Mouse (Mus musculus) liver, adult 2 months (tissue): ENCODE results near the gene Atp1b2. TPM values are rescaled to one million over a fixed set of nuclear protein-coding genes. Genes with fewer than 3 reads are reported as not detected.

Source experiments
- DNase-seq: peaks from one replicate; pipeline ENCODE4 v3.0.0-alpha.2; 2011; ENCODE audit warnings: low read depth, low spot score; ENCODE audit errors: extremely low read depth
- H3K27ac ChIP-seq: fragments of 200-500 bp; replicated peaks from 2 replicates; pipeline ENCODE4 v1.5.1; 2012; ENCODE audit warnings: low read depth, mild to moderate bottlenecking, control low read depth, inconsistent platforms, low read length; ENCODE audit not compliant: insufficient read depth
- H3K27me3 ChIP-seq: fragments of 200-500 bp; 2 replicates; pipeline ENCODE4 v1.6.1; 2012; ENCODE audit warnings: mild to moderate bottlenecking, moderate library complexity, low read length, inconsistent platforms; ENCODE audit not compliant: control insufficient read depth, insufficient read depth
- H3K36me3 ChIP-seq: fragments of 200-500 bp; 2 replicates; pipeline ENCODE4 v1.6.1; 2012; ENCODE audit warnings: low read length, inconsistent platforms; ENCODE audit not compliant: control insufficient read depth, insufficient read depth
- H3K4me1 ChIP-seq: fragments of 200-500 bp; 2 replicates; pipeline ENCODE4 v1.6.1; 2011; ENCODE audit warnings: low read length; ENCODE audit not compliant: control insufficient read depth, insufficient read depth
- H3K4me3 ChIP-seq: fragments of 200-500 bp; 2 replicates; pipeline ENCODE4 v1.5.1; 2011; ENCODE audit warnings: low read depth, mild to moderate bottlenecking, control low read depth, low read length, moderate library complexity; ENCODE audit not compliant: insufficient read depth
- H3K79me2 ChIP-seq: fragments of 200-500 bp; 2 replicates; pipeline ENCODE4 v1.6.1; 2012; ENCODE audit warnings: inconsistent platforms, mild to moderate bottlenecking, low read length, moderate library complexity; ENCODE audit not compliant: control insufficient read depth, insufficient read depth
- H3K9ac ChIP-seq: fragments of 200-500 bp; 2 replicates; pipeline ENCODE4 v1.6.1; 2012; ENCODE audit warnings: low read depth, mild to moderate bottlenecking, control low read depth, inconsistent platforms, low read length
- CTCF ChIP-seq: fragments of 200-500 bp; IDR thresholded peaks from 2 replicates; pipeline ENCODE4 v1.5.1; 2011; ENCODE audit warnings: low read depth, low read length, control low read depth
- POLR2A ChIP-seq: fragments of 200-500 bp; IDR thresholded peaks from 2 replicates; pipeline ENCODE4 v1.6.1; 2011; ENCODE audit warnings: low read length, control low read depth; ENCODE audit not compliant: insufficient read depth; ENCODE audit errors: extremely low read depth
- WGBS: fragments of 180-500 bp; shearing (Covaris S2); methylation state at CpG from one replicate; pipeline ENCODE4 v1.1.7; 2018; 5-methylcytosine and 5-hydroxymethylcytosine counted together
- polyA plus RNA-seq: library from polyadenylated mRNA; depleted of rRNA; stranded (reverse); fragments of >200 nt; gene quantifications from 2 replicates; pipeline ENCODE4 v1.2.3, GENCODE M21; 2012
- total RNA-seq: library from RNA; depleted of rRNA; stranded (reverse); fragments of >200 nt; gene quantifications from 2 replicates; pipeline ENCODE4 v1.2.3, GENCODE M21; 2014

The Atp1b2 gene
- total and polyA plus RNA-seq, 2 experiments = 0.18 to 0.40 TPM

DNA sequence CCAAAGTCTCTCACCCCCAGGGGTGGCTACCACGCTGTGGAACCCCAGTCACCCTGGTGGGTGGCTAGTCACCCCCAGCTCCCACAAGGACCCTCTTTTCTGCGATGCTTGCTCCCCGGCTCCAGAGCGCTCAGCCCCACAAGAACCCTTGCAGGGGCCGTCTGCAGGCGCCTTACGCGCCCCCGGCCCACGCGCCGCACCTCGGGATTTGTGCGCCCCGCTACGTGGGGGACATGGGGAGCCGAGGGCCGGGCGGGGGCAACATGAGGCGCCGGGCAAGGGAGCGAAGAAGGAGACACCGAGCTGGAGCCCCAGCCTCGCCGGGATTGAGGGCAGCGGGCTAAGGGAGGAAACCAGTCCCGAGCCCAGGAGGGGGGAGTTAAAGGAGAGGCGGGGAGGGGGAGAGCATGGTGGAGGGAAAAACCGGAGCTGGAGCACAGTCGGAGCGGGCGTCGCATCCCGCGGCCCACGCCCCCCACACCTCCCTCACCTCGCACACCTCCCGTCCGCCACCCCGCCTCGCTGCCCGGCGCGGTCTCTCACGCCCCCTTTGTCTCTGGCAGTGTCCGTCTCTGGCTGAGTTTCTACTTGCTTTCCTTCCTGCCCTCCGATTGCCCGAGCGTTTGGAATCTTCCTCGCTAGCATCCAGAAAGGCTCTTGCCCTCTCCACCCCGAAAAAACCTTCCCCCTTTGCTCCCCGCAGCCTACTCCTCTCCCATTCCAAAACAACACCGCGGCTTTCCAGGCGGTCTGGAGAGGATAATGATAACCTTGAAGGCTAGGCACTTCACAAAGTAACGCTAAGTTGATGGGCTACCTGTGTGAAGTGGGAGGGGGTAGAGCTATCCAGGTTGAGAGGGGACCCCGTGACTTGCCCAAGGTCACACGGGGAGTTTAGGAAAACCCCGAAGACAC, 45.6 kb downstream of the Atp1b2 start, which contains the start of gene Efnb3:
TSS of gene Efnb3 (minus strand) at position 355 of the 915 bp plus-strand sequence.
- no peaks in the 10 kb centered on the region for H3K4me1 ChIP-seq
- no peak within 1 kb of the TSS for H3K9ac ChIP-seq
- DNase-seq = no peak
- TF ChIP-seq CTCF (no peak), POLR2A (no peak)
- H3K27ac ChIP-seq = no peak within 1 kb of the TSS
- 14% methylated on average over 59 of the region's 59 CpGs for WGBS
- H3K79me2 ChIP-seq = no peaks in the 10 kb centered on the region
- no peaks in the 10 kb centered on the region for H3K27me3 ChIP-seq
- no peak within 1 kb of the TSS for H3K4me3 ChIP-seq
- H3K36me3 ChIP-seq = peaks cover 5% of the 10 kb centered on the region; the same call in 1 of the 2 replicates

DNA sequence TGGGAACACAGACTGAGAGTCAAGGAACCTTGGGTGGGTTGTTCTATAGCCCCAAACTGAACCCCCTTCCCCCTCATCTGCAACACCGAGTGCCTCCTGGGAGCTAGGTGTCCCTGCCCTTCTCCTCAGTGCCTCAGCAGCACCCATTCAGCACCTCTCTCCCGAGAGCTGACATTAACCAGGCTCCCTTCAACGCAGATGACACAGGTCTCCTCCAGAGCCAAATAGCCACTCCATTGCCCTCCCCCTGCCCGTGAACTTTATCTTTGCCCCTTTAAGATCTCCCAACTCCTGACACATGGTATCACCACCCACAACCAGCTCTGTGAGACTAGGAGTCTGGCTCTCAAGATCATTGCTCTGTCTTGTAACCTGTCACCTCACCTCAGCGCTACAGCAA, 46.6 kb downstream of the Atp1b2 start:
- no peak overlapping the region for H3K9ac ChIP-seq
- WGBS = 43% methylated on average over 5 of the region's 5 CpGs

DNA sequence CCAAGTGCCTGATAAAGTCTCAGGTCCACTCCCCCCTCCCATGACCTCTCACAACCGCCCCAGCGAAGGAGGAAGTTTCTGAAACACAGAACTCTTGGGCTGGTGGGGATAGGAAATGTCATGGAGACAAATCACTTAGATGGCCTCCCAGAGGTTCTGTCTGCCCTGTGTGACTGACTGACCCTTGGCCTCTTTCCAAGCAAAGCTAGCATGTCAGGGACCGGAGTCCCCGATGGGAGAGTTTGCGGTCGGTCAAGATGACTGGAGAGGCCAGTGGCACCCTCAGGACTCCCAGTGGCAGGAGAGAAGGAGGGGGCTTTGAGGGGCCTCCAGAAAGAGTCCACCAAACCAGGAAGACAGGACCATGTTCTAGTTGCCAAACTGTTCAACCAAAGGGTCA, 47.0 kb downstream of the Atp1b2 start:
- H3K4me1 ChIP-seq = no peaks in the 10 kb centered on the region
- TF ChIP-seq CTCF (no peak), POLR2A (no peak)
- peak; percentile 26 for DNase-seq
- no peaks in the 10 kb centered on the region for H3K79me2 ChIP-seq
- no peak overlapping the region for H3K9ac ChIP-seq
- 24% methylated on average over 6 of the region's 6 CpGs for WGBS
- no peak overlapping the region for H3K4me3 ChIP-seq
- H3K36me3 ChIP-seq = peaks cover 5% of the 10 kb centered on the region; the same call in 1 of the 2 replicates
- no peaks in the 10 kb centered on the region for H3K27me3 ChIP-seq
- no peak overlapping the region for H3K27ac ChIP-seq

More for the DNA sequence above, 46.6 kb downstream of the Atp1b2 start:
- no peak for DNase-seq
- Histone ChIP-seq H3K4me3 (no peak overlapping the region), H3K79me2 (no peaks in the 10 kb centered on the region), H3K27me3 (no peaks in the 10 kb centered on the region), H3K27ac (no peak overlapping the region), H3K36me3 (peaks cover 5% of the 10 kb centered on the region; the same call in 1 of the 2 replicates), H3K4me1 (no peaks in the 10 kb centered on the region)
- TF ChIP-seq CTCF (no peak), POLR2A (no peak)

DNA sequence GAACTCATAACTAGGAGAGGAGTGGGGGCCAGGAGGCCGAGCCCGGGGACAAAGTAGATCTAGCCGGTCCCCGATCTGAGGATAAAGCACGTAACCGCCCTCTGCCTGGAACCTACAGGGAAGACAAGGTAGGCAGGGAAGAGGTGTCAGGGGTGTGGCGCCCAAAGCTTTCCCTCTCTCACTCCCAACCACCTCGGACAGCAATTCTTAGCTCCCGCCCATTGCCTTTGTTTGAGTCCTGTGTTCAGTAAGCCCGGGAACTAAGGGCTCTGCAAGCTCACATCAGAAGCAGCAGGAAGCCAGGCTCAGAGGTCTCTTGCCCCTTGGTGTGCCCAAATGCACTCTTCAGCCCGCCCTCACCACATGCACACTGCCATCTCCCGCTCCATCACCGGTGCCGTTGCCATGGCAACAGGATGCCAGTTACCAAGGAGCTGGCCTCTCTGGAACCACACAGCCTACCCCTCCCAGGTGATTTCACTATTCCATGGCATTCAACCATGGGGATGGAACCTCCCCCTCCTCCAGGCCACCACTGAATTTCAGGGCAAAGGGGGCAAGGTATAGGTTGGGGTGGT, 48.3 kb downstream of the Atp1b2 start:
- no peak for TF ChIP-seq CTCF
- no peak overlapping the region for H3K27ac ChIP-seq
- no peak for DNase-seq
- no peaks in the 10 kb centered on the region for H3K27me3 ChIP-seq
- no peak overlapping the region for H3K4me3 ChIP-seq
- H3K79me2 ChIP-seq = no peaks in the 10 kb centered on the region
- WGBS = 67% methylated on average over 14 of the region's 14 CpGs
- H3K9ac ChIP-seq = no peak overlapping the region
- no peaks in the 10 kb centered on the region for H3K4me1 ChIP-seq
- H3K36me3 ChIP-seq = 0 out of 2 replicates have a peak, but pooled peaks cover 3% of the 10 kb centered on the region

DNA sequence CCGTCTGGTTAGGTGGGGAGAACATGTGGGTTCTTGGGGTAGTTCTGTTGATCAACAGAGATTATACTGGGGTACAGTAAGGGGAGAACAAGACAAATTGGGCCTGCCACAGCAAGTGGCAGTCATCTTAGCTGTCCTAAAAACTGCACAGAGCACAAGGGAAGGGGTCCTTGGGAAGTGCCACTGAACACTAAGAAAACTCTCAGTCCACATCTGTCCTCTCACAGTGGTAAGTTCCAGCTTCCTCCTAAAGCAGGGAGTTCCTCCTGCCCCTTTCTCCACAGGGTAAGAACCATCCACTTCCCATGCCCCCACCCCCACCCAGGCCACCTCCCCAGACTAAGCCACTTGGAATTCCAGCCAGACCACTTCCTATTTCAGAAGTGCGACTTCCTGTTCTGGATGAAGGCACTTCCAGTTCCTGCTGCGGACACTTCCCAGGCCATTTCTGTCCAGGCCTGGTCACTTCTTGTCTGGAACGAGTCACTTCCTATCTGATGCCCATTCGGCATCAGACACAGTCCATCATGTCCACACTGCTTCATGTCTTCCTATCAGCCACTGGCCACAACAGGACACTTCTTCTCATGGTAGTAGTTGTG, 51.1 kb downstream of the Atp1b2 start:
- Histone ChIP-seq H3K4me3 (no peak overlapping the region), H3K36me3 (no peaks in the 10 kb centered on the region), H3K27ac (no peak overlapping the region), H3K79me2 (no peaks in the 10 kb centered on the region), H3K4me1 (no peaks in the 10 kb centered on the region), H3K9ac (no peak overlapping the region), H3K27me3 (no peaks in the 10 kb centered on the region)
- 80% methylated on average over 5 of the region's 5 CpGs for WGBS
- peak; percentile 27 for DNase-seq
- TF ChIP-seq POLR2A (no peak), CTCF (no peak)

DNA sequence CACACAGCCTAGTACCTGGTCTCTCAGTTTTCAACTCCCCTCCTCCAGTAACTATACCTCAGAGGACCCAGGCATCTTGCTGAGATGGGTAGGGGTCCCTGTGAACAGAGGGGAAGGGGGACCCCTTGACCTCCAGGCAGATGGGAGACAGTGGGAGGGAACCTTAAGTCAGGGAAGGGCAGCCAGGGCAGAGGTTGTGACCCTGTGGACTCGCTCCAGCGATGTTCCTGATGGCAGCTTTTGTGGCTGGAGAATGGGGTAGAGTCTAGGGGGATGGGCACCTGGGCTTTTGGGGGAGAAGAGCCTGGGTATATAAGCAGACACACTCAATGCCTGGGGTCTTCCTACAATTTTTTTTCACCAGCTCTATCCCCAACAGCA, 52.4 kb downstream of the Atp1b2 start:
- DNase-seq = no peak
- no peak overlapping the region for H3K27ac ChIP-seq
- H3K79me2 ChIP-seq = no peaks in the 10 kb centered on the region
- no peak overlapping the region for H3K4me3 ChIP-seq
- H3K4me1 ChIP-seq = no peaks in the 10 kb centered on the region
- no peak overlapping the region for H3K9ac ChIP-seq
- WGBS = 46% methylated on average over 2 of the region's 2 CpGs
- no peaks in the 10 kb centered on the region for H3K36me3 ChIP-seq
- no peaks in the 10 kb centered on the region for H3K27me3 ChIP-seq
- no peak for TF ChIP-seq POLR2A
- TF ChIP-seq CTCF = no peak
